Mouse (Mus musculus): ENCODE results near the gene Fbxo9. TPM values are rescaled to one million over a fixed set of nuclear protein-coding genes. Genes with fewer than 3 reads are reported as not detected.

Fbxo9 gene
- polyA plus RNA-seq, 1 experiment from 2014 or later = 66.6 TPM

DNA sequence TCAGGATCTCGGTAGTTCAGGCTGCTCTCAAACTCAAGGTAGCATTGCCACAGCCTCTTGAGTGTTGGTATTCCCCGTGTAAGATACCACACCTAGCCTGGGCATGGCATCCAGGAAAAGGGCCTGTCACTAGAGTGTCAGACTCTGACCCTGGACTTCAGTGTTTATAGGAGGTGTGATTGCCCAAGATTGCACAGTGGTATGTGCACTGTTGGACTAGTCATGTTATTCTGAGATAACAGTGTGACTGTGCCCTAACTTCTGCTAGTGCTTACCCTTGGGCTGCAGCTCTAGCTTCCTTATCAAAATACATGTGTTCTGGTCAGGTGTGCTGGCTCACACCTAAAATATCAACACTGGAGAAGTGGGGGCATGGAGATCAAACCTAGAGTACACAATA is 8.8 kb upstream of the Fbxo9 start:
- DNase-seq = no peak
- 88% methylated on average over 2 of the region's 2 CpGs for WGBS
- no peak overlapping the region for H3K27ac ChIP-seq (replicated peaks; ENCODE audit: low read depth, low read length)
- H3K9ac ChIP-seq (replicated peaks; ENCODE audit: low read length) = no peak overlapping the region
- peaks cover 16% of the 10 kb centered on the region for H3K4me1 ChIP-seq (ENCODE audit: control insufficient read depth, insufficient read depth, low read length)
- H3K4me2 ChIP-seq (ENCODE audit: low read length) = no peak overlapping the region
- H3K4me3 ChIP-seq (replicated peaks; ENCODE audit: low read depth, low read length) = no peak overlapping the region
- H3K27me3 ChIP-seq (ENCODE audit: control insufficient read depth, insufficient read depth, low read length) = no peaks in the 10 kb centered on the region
- ATAC-seq (ENCODE audit: low FRiP score, low TSS enrichment) = no peak
- H3K9me3 ChIP-seq (ENCODE audit: control insufficient read depth, low read length) = no peaks in the 10 kb centered on the region
- H3K36me3 ChIP-seq (ENCODE audit: control insufficient read depth, insufficient read depth, low read length) = peaks cover 10% of the 10 kb centered on the region; the same call in 1 of the 2 replicates

DNA sequence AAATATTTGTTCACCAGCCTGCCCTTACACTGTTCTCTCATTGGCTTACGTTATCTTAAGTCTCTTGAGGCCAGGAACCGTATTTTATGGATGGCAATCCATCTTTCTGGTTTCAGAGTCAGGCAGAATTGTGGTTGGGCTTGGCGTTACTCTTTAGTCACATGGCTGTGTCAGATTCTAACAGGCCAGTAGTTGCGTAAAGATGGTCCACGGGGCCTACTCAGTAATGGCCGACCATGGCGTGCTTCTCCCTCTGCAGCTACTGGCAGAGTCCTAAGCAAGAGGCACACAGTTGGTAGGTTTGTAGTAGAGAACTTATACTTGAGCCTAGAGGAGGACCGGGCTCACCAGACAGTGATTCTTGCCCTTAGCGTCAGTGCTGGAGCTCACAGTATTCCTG is 6.9 kb upstream of the Fbxo9 start:
- ATAC-seq (ENCODE audit: low FRiP score, low TSS enrichment) = no peak
- Histone ChIP-seq H3K27me3 (ENCODE audit: control insufficient read depth, insufficient read depth, low read length) (no peaks in the 10 kb centered on the region), H3K9me3 (ENCODE audit: control insufficient read depth, low read length) (no peaks in the 10 kb centered on the region), H3K4me2 (ENCODE audit: low read length) (peak overlapping the region; percentile 79; the same call in 1 of the 2 replicates), H3K9ac (replicated peaks; ENCODE audit: low read length) (no peak overlapping the region), H3K4me1 (ENCODE audit: control insufficient read depth, insufficient read depth, low read length) (peaks cover 16% of the 10 kb centered on the region), H3K4me3 (replicated peaks; ENCODE audit: low read depth, low read length) (no peak overlapping the region), H3K27ac (replicated peaks; ENCODE audit: low read depth, low read length) (no peak overlapping the region), H3K36me3 (ENCODE audit: control insufficient read depth, insufficient read depth, low read length) (peaks cover 7% of the 10 kb centered on the region; the same call in 1 of the 2 replicates)
- 97% methylated on average over 9 of the region's 9 CpGs for WGBS
- DNase-seq = no peak

DNA sequence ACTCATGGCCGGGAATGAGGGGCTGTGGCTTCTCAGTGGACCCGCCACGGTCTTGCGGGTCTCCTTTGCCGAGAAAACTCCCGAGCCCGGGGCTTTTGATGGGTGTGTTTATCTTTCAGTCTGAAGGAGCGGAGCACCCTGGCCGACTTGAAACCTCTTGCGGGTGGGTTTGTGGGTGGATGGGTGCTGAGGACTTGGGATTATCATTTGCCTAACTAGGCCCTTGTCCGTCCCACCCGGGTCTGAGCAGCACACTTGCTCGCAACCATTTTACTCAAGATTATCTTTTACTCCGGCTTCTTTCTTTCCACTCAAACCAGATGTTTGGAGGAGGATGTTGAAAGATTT is 4.6 kb upstream of the Fbxo9 start:
- under 1% methylated on average over 14 of the region's 14 CpGs for WGBS

DNA sequence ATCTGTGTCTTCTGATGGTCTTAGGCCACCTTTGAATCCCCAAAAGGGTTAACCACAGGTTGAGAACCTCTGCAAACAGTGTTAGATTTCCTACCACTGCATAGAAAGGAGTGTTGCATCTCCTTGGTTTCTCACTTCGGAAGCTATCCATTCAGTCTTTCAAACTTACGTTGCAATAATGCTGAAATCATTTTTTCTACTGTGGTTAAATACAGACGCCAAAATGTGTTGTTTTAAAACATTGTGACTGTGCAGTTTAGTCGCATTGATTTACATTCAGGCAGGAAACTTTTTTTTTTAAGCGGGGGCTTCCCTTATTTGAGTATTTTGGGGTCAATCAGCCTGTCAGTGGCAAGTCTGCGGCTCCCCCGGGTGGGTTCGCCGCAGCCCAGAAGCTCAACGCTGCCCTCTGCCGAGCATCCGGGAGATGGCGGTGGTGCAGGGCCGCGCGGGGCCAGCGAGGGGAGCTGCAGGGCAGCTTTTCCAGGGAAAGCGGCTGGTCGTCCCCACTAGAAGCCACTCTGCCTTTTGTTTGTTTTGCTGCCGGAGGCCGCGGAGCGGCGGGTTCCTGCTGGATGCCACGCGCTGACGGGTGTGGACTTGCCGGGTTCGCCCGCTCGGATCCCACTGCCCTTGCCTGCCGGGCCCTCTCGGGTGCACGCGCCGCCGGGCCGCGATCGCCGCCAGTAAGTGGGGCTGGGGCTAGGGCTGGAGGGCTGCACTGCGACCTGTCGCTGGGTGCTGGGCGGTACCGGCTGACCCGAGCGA is 4.1 kb upstream of the Fbxo9 start:
- Histone ChIP-seq H3K9ac (replicated peaks; ENCODE audit: low read length) (peak overlapping the region; percentile 98), H3K27me3 (ENCODE audit: control insufficient read depth, insufficient read depth, low read length) (no peaks in the 10 kb centered on the region), H3K27ac (replicated peaks; ENCODE audit: low read depth, low read length) (peak overlapping the region; percentile 98), H3K4me2 (ENCODE audit: low read length) (peak overlapping the region; percentile 79), H3K4me1 (ENCODE audit: control insufficient read depth, insufficient read depth, low read length) (peaks cover 16% of the 10 kb centered on the region), H3K4me3 (replicated peaks; ENCODE audit: low read depth, low read length) (peak overlapping the region; percentile 86), H3K9me3 (ENCODE audit: control insufficient read depth, low read length) (no peaks in the 10 kb centered on the region), H3K36me3 (ENCODE audit: control insufficient read depth, insufficient read depth, low read length) (0 out of 2 replicates have a peak, but pooled peaks cover 2% of the 10 kb centered on the region)
- DNase-seq (peak; percentile 95), ATAC-seq (ENCODE audit: low FRiP score, low TSS enrichment) (peak; percentile 85)
- 2% methylated on average over 47 of the region's 47 CpGs for WGBS

More for the DNA sequence above, 4.6 kb upstream of the Fbxo9 start:
- peaks cover 16% of the 10 kb centered on the region for H3K4me1 ChIP-seq (ENCODE audit: control insufficient read depth, insufficient read depth, low read length)
- H3K9ac ChIP-seq (replicated peaks; ENCODE audit: low read length) = peak overlapping the region; percentile 98
- H3K27me3 ChIP-seq (ENCODE audit: control insufficient read depth, insufficient read depth, low read length) = no peaks in the 10 kb centered on the region
- H3K4me2 ChIP-seq (ENCODE audit: low read length) = peak overlapping the region; percentile 79
- ATAC-seq (ENCODE audit: low FRiP score, low TSS enrichment) (peak; percentile 36; the same call in 1 of the 2 replicates), DNase-seq (peak; percentile 67)
- no peaks in the 10 kb centered on the region for H3K9me3 ChIP-seq (ENCODE audit: control insufficient read depth, low read length)
- peaks cover 7% of the 10 kb centered on the region; the same call in 1 of the 2 replicates for H3K36me3 ChIP-seq (ENCODE audit: control insufficient read depth, insufficient read depth, low read length)
- peak overlapping the region; percentile 98 for H3K27ac ChIP-seq (replicated peaks; ENCODE audit: low read depth, low read length)
- H3K4me3 ChIP-seq (replicated peaks; ENCODE audit: low read depth, low read length) = peak overlapping the region; percentile 86

DNA sequence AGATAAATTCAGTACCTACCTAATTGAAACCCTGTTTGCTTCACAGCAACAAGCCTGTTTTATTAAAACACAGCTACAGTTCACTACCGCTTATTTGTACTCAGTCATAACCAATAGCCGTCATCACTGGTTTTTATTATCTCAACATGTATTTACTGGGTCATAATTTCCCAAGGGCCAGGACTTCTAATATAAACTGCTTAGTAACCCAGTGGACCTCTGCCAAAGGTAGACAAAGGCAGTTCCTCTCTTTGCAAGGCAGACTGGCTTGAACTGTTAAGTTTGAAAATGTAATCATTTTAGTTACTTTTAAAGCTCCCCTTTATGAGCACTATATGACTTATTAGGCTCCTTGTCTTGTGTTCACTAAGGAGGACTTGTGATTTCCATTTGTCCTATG is 2.6 kb upstream of the Fbxo9 start:
- Histone ChIP-seq H3K9ac (replicated peaks; ENCODE audit: low read length) (no peak overlapping the region), H3K27ac (replicated peaks; ENCODE audit: low read depth, low read length) (no peak overlapping the region), H3K4me2 (ENCODE audit: low read length) (no peak overlapping the region), H3K36me3 (ENCODE audit: control insufficient read depth, insufficient read depth, low read length) (0 out of 2 replicates have a peak, but pooled peaks cover 2% of the 10 kb centered on the region), H3K4me1 (ENCODE audit: control insufficient read depth, insufficient read depth, low read length) (peaks cover 23% of the 10 kb centered on the region), H3K9me3 (ENCODE audit: control insufficient read depth, low read length) (no peaks in the 10 kb centered on the region), H3K4me3 (replicated peaks; ENCODE audit: low read depth, low read length) (no peak overlapping the region), H3K27me3 (ENCODE audit: control insufficient read depth, insufficient read depth, low read length) (no peaks in the 10 kb centered on the region)
- WGBS = 92% methylated on average over 2 of the region's 2 CpGs
- ATAC-seq (ENCODE audit: low FRiP score, low TSS enrichment) (no peak), DNase-seq (no peak)

DNA sequence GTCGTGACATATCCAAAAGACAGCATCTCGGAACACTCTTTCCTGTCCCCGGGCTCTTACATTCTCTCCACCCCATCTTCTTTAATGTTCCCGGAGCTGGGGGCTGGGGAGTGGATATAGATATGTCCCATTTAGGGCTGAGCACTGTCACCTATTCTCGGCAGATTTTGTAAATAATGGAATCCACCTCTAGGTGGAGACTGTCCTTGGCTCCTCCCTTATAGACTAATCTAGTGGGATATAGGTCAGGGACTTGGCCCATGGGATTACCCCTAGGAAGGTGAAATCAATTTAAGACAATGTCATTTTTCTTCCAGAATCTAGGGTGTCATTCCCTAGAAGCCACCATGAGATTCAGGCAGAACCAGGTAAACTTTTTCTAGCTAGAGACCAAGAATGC is 791 bp upstream of the Fbxo9 start:
- 48% methylated on average over 5 of the region's 5 CpGs for WGBS
- no peak overlapping the region for H3K9ac ChIP-seq (replicated peaks; ENCODE audit: low read length)
- H3K4me3 ChIP-seq (replicated peaks; ENCODE audit: low read depth, low read length) = peak overlapping the region; percentile 82
- no peak overlapping the region for H3K27ac ChIP-seq (replicated peaks; ENCODE audit: low read depth, low read length)
- peak overlapping the region; percentile 90 for H3K4me2 ChIP-seq (ENCODE audit: low read length)
- H3K36me3 ChIP-seq (ENCODE audit: control insufficient read depth, insufficient read depth, low read length) = 0 out of 2 replicates have a peak, but pooled peaks cover under 1% of the 10 kb centered on the region
- H3K9me3 ChIP-seq (ENCODE audit: control insufficient read depth, low read length) = no peaks in the 10 kb centered on the region
- no peaks in the 10 kb centered on the region for H3K27me3 ChIP-seq (ENCODE audit: control insufficient read depth, insufficient read depth, low read length)
- ATAC-seq (ENCODE audit: low FRiP score, low TSS enrichment) = no peak
- H3K4me1 ChIP-seq (ENCODE audit: control insufficient read depth, insufficient read depth, low read length) = peaks cover 14% of the 10 kb centered on the region
- DNase-seq = peak; percentile 36

DNA sequence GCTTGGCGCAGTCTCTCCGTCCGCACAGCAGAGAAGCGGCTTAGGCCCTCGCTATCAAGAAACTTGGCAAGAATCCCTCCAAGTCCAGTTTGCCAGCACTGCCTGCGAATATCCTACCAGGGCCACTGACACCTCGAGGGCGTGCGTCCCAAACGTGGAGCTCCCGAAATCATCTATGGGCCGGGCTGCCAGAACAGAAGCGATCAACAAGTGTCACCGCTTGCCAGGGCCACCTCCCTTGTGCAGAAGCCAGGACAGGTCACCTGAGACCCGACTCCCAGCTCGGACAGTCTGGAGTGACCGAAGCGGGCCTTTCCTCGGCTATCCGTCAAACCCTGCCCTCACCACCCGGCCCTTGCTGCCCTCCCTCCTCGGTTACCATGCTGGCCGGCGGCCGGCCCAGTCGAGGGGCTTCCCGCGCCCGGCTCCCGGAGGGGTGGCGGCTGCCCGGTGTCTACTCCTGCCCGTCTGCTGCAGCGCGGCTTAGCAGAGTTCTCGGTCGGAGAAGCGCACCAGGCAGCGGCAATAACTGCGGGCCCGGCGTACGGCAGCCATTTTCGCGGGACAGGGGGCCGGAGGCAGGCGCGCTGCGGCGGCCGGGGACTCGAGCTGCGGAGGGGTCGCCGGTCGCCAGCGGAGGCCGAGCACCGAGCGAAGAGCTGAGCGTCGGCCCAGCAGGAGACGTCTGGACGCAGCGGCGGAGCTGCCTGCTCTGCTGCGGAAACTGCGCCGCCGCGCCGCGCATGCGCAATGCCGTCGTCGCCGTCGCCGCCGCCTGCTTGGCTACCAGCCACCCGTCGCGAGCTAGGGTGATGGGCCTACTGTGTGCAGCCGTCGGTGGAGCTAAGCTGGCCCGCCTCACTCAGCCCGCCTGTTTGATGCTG is 711 bp downstream of the Fbxo9 start:
- Histone ChIP-seq H3K4me1 (ENCODE audit: control insufficient read depth, insufficient read depth, low read length) (0 out of 2 replicates have a peak, but pooled peaks cover 7% of the 10 kb centered on the region), H3K27ac (replicated peaks; ENCODE audit: low read depth, low read length) (peak overlapping the region; percentile 91), H3K9me3 (ENCODE audit: control insufficient read depth, low read length) (no peaks in the 10 kb centered on the region), H3K9ac (replicated peaks; ENCODE audit: low read length) (peak overlapping the region; percentile 84), H3K27me3 (ENCODE audit: control insufficient read depth, insufficient read depth, low read length) (no peaks in the 10 kb centered on the region), H3K36me3 (ENCODE audit: control insufficient read depth, insufficient read depth, low read length) (0 out of 2 replicates have a peak, but pooled peaks cover 3% of the 10 kb centered on the region), H3K4me3 (replicated peaks; ENCODE audit: low read depth, low read length) (peak overlapping the region; percentile 82), H3K4me2 (ENCODE audit: low read length) (peak overlapping the region; percentile 90)
- DNase-seq = peak; percentile 91
- under 1% methylated on average over 88 of the region's 88 CpGs for WGBS
- peak; percentile 84 for ATAC-seq (ENCODE audit: low FRiP score, low TSS enrichment)

DNA sequence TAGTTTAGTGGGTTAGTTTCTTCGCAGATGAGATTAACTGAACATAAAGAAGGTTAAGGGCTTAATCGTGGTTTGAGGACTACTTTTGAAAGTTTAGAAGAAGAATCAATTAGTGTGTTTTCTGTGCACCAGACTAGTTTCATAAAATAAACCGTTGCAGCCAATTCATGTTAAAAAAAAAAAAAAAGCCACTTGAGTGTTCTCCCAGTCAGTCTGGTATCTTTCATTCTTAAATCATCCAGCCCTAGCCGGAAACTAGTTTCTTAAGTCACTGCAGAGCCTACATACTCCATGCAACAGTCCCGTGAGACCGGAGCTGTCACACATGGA is 1.3 kb downstream of the Fbxo9 start:
- Histone ChIP-seq H3K27me3 (ENCODE audit: control insufficient read depth, insufficient read depth, low read length) (no peaks in the 10 kb centered on the region), H3K9ac (replicated peaks; ENCODE audit: low read length) (peak overlapping the region; percentile 84), H3K27ac (replicated peaks; ENCODE audit: low read depth, low read length) (peak overlapping the region; percentile 91; the same call in 1 of the 2 replicates), H3K4me1 (ENCODE audit: control insufficient read depth, insufficient read depth, low read length) (0 out of 2 replicates have a peak, but pooled peaks cover 7% of the 10 kb centered on the region), H3K36me3 (ENCODE audit: control insufficient read depth, insufficient read depth, low read length) (0 out of 2 replicates have a peak, but pooled peaks cover 3% of the 10 kb centered on the region), H3K9me3 (ENCODE audit: control insufficient read depth, low read length) (no peaks in the 10 kb centered on the region), H3K4me3 (replicated peaks; ENCODE audit: low read depth, low read length) (peak overlapping the region; percentile 82), H3K4me2 (ENCODE audit: low read length) (peak overlapping the region; percentile 90)
- no peak for DNase-seq
- 24% methylated on average over 6 of the region's 6 CpGs for WGBS
- ATAC-seq (ENCODE audit: low FRiP score, low TSS enrichment) = no peak

Measured in midbrain, embryonic 14.5 days (tissue).